Mouse (Mus musculus) kidney, adult 18-20 months (tissue): ENCODE results near the gene Epb41l1.
A peak's percentile ranks its signal among the peaks of the same experiment; 100 is the strongest.
"Not testable (repeated sequence)": the region's sequence is repeated elsewhere in the genome, so short reads cannot be mapped to it uniquely, and the experiment has no call there.

Source experiments
- DNase-seq: peaks from one replicate; pipeline ENCODE4 v3.0.0; 2021

Gene Epb41l1

DNA sequence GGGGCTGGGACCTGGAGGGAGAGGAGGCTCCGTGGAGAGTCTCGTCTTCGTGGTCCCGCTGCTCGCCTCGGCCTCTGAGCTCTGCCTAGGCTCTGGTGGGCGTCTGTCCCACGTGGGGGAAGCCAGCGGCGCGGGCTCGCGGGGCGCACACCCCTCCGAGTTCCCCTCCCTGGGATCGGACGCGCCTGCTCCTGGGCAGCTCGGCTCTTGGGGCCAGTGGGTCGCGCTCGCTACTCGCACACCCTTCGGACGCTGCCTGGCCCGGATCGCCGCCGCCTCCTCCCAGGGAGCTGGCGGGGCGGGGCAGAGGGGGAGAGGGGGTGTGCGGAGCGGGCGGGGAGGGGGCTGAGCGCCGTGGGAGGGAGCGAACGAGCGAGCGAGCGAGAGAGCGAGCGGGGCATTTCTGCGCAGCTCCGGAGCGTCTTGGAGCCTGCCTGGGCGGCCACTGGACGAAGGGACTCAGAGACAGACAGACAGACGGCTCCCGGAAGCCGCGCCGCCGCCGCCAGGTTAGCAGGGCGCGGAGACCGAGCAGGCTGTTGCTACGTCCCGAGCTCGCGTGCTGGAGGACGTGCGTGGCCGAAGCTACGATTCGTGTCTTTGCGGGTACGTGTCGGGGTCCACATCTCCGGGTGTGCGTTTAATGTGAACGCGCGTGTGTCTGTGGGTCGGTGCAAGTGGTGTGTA is at the start of gene Epb41l1:
TSS of gene Epb41l1 (plus strand) at position 216 of the 687 bp plus-strand sequence.
- peak; percentile 76 for DNase-seq

DNA sequence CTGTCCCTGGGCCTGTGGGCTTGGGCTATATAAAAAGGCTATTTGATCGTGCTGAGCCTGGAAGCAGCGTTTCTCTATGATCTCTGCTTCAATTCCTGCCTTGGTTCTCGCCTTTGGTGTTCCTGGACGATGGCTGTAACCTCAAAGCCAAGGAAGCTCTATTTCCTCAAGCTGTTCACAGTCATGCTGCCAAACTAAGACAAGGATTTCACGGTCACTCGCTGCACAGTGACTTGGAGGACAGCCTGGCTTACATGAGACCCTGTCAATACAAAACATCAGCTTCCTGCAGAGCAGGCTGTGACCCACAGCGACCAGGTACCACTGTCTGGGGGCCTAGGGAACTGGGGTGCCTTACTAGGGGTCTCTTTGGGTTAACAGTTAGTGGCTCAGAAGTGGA is 43.8 kb upstream of the Epb41l1 start:
- DNase-seq, result no peak

DNA sequence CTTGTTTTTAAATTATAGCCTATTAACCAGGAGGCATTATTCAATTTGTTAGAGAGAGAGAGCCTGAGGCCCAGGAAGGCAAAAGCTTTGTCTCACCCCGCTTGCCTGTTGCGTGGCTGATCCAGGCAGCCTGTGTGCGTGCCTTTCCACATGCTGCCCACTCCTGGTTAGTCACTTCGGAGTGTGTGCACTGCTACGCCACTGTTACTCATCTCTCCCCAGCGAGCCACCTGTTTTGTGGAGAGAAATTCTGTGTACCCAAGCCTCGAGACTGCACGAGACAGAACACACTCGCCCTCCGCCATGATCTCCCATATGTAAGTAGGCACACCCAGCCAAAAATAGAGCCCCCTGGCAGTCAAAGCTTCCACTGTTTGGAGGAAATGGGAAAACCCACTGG is 40.8 kb upstream of the Epb41l1 start:
- DNase-seq, result no peak

DNA sequence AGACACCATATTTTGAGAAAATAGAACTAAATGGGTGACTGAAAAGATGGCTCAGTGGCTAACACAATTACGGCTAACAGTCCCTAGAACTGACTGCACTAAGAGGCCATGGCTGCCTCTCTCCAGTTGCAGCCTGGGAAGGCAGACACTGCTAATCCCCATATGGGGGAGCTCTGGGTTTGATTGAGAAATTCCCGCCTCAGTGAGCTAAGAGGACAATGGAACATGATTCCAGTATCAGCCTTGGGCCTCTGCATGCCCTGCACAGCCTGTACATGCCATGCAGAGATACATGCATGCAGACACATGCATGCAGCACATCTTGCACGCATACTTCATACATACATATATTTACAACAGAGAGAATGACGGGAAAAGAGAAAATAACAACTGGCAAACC is 39.4 kb upstream of the Epb41l1 start:
- DNase-seq, result no peak

DNA sequence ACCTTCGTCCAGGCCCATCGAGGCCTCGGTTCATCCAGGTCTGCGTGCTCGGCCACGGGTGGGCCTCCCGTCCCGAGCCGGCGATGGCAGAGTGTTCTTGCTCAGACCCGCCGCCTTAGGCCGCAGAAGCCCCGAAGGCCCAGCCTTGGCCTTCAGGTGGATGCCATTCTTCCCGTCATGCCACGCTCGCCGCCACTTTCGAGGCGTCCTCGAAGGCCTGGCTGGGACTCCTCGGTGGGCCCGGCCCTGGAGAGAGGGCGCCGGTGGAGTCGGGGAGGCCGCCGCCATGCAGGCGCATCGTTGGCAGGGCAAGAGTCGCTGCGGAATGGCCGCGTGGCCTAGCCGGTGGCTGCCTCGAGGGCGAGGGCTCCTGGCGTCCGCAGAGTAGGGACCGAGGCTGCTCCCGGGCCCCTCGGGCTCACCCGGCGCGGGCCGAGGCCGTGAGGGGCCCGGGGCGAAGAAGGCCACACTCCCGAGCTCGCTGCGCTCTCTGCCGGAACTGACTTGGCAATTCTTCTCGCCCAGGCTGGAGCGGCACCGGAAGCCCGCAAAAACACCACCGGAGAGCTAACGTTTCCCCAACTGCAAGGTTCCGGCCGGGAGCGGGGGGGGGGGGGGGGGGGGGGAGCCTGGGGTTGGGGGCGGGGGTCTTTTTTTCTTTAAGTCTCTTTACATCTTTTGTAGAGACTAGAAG is 28.1 kb upstream of the Epb41l1 start:
- peak; percentile 75 for DNase-seq

DNA sequence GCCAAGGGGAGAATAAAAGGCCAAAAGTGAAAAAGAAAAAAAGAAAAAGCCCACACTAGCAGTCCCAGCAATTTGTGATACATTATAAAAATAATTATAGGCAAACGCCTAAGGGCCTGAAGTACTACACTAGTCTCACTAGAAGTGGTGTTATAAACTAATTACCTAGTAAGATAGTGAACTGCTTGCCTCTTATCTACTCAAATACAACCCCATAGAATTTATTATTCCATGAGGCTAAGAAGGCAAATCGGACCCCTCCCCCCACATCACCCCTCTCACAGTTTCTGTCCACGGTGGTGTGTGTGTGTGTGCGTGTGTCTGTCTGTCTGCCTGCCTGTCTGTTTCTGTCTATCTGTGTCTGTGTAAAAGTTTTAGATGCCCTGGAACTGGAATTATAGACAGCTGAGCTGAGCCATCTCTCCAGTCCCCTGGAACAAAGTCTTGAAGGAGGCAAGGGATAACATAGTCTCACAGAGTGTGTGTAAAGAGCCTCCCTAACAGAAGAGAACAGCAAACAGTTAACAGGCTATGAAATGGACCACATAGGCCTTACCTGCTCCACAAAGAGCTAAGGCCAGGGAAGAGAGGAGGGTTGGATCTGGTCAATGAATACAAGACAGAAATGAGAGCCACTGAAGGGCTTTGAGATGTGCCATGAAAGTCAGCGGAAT is 27.4 kb upstream of the Epb41l1 start:
- no peak for DNase-seq

DNA sequence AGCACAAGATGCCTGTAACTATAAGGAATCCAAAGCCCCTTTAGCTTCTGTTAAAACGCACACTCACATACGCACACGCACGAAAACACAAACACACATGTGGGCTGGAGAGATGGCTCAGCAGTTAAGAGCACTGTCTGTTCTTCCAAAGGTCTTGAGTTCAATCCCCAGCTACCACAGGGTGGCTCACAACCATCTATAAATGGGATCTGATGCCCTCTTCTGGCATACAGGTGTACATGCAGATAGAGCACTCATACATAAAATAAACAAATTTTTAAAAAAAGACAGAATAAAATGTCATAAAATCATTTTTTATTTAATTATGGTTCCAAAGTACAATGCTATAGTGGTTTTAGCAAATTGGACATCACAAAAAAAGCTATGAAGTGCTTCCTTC is 26.4 kb upstream of the Epb41l1 start:
- no peak for DNase-seq

DNA sequence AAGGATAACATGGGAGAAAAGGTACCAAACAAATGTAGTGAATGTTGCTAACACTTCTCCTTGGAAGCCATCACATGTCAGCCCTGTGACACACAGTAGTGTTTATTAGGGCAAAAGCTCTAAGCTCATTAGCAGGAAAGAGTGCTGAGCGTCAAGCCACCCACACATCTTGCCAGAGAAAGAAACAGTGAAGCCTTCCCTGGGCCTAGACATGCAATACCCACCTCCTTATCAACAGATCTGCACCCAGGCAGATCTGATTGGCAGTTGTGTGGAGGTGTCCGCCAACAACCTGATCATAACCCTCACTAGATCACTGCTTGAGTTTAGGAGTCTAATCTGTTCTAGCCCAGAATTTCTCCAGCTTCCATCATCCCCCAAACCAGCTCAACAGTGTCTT is 24.6 kb upstream of the Epb41l1 start:
- no peak for DNase-seq

DNA sequence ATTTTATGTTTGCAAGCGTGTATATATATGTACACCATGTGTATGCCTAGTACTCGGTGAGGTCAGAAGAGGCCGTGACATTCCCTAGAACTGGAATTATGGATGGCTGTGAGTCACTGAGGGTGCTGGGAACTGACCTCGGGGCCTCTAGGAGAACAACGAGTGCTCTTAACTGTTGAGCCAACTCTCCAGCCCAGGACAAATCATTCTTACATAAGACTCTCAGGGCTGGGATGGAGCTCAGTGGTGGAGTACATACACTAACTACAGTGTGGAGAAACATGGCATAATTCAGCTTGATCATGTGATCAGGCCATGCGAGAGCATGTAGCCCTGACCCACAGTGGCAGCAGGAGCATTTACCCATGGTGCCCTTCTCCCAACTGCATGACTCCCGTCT is 22.7 kb upstream of the Epb41l1 start:
- DNase-seq, result no peak

DNA sequence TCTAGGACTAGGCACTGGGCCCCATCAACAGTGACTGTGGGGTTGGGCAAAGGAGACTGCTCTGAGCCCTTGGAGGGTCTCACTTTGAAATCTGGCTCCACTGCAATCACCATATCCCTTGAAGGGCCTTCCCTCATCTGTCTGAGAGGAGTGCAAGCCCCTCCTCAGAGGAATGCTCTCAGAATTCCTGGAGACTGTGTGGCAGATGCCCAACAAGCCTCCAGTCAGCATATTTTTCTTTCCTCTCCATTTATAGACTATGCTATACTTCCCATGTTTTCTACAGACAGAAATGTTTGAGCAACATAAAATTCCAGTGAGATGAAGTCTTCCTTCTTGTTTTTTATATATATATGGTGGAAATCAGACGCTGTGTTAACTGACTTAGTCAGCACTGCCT is 21.2 kb upstream of the Epb41l1 start:
- DNase-seq, result no peak

DNA sequence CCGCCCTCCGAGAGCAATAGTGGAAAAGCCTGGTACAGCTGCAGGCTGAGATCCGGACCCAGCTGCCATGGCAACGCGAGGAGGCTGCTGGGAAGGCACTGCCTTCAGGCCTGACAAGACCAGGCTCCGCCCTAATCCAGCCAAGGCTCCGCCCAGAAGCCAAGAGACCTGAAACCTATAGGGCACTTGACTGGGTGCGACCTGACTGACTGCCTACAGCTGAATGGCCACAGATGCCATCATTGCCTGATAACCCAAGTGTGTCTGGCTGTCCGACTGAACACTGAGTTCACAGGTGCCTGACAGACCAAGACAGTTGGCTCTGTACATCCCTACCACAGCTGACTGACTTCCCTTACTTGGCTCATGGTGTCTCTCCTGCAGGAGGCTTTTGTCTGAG is 19.4 kb upstream of the Epb41l1 start:
- DNase-seq, result peak; percentile 27

DNA sequence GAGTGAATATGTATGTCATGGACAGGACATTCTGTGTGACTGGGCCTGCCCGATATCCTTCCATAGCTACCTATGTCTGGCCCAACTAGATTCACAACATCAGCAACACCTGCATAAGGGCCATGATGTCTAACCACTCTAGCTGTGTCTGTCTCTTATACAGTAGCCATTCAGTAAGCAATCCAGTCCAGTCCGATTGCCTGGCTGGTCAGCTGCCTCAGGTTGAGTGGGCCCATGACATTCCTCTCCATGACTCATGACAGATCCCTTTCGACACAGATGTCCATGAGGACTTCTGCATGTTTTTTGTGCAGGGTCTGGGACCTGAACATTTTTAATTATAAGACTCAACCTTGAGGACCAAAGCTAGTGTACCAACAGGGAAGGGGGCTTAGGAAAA is 18.7 kb upstream of the Epb41l1 start:
- DNase-seq, result no peak

DNA sequence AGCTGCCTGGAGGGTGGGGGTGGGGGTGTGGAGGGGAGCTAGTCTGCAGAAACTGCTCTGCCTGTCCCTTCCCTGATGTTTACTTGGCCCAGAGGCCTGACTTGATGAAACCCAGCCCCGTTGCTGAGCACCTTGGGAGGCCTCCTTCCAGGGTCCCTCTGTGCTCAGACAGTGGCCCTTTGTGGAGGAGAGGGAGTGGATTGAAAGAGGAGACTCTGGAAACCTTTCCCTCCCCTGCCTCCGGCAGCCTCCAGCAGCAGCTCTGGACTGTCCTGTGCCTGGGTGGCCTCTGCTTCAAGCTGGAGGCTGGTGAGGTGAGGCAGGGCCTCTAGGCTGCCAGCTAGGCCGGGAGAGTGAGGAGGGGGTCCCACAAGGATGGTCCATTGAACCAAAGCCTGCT is 13.7 kb upstream of the Epb41l1 start:
- no peak for DNase-seq

DNA sequence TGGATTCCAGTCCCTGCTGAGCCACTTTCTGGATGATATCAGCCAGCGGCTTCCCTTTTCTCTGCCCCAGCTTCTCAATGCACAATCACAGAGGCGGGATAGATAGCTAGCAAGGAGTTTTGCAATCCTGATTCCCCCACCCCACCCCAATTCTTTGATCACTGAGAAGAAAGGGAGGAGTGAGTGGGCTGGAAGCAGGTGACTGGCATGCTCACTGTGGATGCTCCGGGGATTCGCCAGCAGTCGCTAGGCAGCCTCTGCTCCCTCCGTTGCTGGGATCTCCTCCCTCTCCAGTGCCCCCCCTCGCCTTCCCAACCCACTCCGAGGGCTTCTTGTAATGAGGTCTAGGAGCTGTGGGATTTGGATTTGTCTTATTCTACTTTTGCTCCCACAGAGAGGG is 12.5 kb upstream of the Epb41l1 start:
- DNase-seq, result no peak

DNA sequence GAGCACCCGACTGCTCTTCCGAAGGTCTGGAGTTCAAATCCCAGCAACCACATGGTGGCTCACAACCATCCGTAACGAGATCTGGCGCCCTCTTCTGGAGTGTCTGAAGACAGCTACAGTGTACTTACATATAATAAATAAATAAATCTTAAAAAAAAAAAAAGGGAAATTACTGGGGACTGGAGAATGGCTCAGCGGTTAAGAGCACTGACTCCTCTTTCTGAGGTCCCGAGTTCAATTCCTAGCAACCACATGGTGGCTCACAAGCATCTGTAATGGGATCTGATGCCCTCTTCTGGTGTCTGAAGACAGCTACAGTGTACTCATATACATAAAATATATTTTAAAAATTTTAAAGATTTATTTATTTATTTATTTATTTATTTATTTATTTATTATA is 9.4 kb upstream of the Epb41l1 start:
- DNase-seq, result not testable (repeated sequence)

DNA sequence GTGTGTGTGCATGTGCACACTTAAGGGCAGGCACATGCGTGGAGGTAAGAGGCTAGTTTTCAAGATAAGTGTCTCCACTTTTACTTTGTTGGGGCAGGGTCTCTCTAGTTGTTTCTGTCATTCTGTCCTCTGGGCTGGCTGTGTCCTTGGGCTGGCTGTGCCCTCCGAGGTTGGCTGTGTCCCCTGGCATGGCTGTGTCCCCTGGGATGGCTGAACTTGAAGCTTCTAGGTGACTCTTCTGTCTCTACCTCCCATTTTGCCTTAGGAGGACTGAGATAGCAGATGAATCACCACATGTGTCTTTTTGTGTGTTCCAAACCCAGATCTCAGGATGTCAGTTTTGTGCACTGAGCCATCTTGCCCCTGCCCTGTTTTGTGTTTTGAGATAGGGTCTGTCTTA is 5.7 kb upstream of the Epb41l1 start:
- no peak for DNase-seq

DNA sequence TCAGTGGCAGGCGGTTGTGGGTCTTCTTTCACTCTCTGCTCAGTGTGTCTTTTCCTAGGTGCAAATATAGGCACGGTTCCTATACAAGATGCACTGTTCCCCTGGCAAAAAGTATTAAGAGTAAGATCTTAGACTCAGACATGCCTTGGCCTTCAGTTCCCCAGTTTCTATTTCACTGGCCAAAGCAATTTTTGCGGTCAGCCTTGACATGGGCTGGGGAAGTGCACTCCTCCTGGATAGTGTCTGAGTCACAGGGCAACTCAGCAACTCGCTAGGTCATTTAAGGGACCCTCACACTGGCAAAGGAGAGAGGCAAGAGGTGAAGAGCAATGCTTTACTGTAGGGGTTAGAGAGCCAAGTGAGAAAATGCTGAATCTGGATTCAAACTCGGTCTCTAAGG is 5.0 kb upstream of the Epb41l1 start:
- DNase-seq, result no peak

DNA sequence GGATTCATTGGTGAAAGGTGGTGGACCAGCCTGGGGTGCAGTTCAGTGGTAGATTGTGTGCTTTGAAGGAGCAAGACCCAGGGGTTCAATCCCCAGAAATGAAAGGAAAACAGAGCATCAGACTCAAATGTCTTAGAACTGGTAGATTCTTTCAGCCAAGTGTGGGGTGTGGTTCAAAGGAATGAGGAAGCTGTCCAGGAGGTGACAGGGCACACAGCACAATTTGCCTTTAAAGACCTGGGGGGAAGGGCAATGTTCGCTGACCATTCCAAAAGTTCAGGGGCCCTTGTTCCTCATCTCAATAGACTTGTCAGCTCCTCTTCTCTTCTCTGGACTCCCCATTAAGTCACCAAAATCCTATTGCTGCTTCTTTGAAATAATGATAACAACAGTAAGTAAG is 3.5 kb upstream of the Epb41l1 start:
- no peak for DNase-seq

DNA sequence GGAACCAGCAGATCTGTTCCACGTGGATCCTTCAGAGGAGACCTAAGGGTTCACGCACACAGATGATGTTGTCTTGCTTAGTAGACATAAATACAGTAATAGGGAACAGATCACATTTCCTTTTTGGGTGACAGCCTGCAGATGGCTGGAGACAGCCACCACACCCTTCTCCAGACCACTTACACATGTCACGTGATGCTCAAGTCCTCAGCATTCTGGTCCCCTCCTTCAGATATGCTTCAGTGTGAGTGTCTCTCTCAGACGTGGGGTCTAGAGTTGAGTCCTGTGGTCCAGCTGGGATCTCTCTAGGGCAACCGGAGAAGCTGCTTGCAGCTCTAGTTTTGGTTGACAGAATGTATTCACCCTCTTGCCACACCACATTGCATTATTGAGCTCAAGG is 2.2 kb upstream of the Epb41l1 start:
- no peak for DNase-seq

DNA sequence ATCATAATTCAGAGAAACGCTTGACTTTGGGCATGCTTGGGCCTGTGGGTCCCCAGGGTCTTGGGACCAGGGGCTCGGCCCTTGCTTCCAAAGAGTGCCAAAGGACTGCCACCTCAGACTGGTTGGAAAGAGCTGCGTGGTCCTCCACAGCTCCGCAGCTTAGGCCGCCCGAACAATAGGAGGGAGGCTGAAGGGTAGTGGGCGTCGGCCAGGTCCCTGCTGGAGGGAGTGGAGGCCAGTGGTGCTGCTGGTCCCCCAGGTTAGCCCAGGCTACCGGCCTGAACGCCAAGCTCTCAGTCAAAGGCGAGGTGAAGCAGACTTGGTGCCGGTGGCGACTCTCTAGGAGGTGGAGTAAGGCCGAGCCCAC is 399 bp upstream of the Epb41l1 start:
- DNase-seq, result no peak

DNA sequence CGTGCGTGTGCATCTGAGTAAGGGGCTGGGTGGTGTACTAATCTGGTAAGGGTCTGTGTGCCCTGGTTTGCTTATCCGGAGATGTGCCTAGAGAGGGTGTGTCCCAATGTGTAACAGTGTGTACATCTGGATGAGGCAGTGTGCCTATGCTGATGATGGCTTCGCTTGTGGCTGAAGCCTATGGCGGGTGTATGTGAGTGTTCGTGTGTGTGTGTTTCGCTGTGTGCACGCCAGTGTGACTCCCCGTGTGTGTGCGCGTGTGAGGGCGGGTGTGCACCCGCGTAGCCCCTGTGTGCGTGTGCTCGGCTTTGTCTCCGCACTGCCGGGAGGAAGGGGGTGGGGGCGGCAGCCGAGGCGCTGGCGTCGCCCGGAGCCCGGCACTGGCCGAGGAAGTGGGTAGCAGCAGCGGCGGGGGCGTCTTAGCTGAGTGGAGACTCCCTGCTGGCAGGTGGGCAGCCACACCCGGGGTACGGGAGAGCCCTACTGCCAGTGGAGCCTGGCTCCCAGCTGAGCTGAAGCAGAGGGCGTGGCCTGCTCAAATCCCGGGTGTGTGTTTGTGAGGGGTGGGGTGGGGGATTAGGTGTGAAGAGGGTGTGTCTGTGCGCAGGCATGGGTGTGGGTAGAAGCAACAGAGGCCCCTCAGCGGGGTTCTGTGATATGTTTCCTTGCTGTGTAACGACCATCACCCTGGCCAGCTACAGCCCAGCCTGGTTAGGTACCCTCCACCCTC is 837 bp downstream of the Epb41l1 start:
- peak; percentile 38 for DNase-seq

DNA sequence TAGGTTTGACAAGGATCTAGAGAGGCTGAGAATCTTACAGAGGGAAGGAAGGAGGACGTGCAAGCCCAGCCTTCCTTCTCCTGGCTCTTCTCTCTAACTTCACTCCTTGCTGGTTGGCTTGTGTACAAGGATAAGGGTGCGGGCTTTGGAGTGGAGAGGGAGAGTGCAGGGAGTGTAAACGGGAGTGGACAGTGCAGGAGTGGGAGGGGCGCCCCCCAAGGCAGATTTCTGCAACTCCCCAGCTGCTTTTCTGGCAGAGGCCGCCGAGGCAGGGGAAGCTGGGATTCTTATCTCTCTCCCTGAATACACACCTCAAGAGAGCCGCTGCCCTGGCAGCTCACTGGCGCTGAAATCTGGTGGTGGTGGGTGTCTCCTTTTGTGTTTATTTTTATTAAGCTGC is 1.9 kb downstream of the Epb41l1 start:
- DNase-seq, result no peak

DNA sequence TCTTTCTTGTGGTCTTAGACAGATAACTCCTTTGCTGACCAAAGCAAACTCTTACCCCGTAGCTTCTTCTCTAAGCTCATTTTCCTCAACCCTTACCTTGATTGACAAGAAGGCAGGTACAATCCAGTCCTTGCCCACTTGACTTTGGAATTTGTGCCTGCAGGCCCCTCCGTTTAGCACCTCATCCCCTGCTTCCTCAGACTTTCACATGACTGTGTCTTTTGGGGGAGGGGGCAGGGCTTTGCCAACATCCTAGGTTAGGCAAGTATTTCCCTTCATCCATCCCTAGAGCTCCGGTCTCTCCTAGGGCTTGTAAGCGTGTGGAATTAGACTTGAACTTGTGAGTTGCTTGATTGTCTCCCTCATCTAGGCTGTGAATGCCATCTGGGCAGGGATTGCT is 3.0 kb downstream of the Epb41l1 start:
- no peak for DNase-seq

DNA sequence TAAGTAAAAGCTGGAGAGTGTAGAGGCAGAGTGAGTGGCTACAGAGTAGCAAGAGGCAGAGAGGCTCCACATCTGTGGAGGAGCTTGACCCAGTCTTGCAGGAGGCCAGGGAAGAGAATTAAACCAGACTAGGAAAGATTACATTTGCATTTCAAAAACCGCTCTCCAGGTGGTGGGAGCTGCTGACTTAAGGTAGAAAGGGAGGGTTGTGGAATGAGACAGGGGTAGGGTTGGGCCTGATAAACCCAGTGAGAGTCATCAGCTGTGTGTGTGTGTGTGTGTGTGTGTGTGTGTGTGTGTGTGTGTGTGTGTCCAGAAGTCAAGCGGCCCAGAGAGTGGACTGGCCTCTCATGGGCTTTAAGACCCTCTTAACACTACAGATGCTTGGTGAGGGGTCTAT is 4.9 kb downstream of the Epb41l1 start:
- DNase-seq, result no peak
